Mouse (Mus musculus): Measurements from ENCODE around the gene Syt17. TPM values are rescaled to one million over a fixed set of nuclear protein-coding genes. Genes with fewer than 3 reads are reported as not detected.
A peak's percentile ranks its signal among the peaks of the same experiment; 100 is the strongest.

The Syt17 gene
- polyA plus RNA-seq (2016; fragmentation: Nextera tagmentation; extraction: Ambion mirVana) = 0.74 and 1.3 TPM in 2 replicates

GRCm38 (mm10) chr7:118448134-118448967, at the start of gene Syt17:
Gene Syt17 (minus strand): TSS chr7:118448222.
- H3K4me3 ChIP-seq = peak within 1 kb of the TSS; percentile 73
- peak; percentile 88 for DNase-seq (ENCODE audit: low spot score)
- H3K36me3 ChIP-seq = no peaks in the 10 kb centered on the region
- peak within 1 kb of the TSS; percentile 64 for H3K27ac ChIP-seq
- peaks cover 22% of the 10 kb centered on the region for H3K4me1 ChIP-seq
- 1% methylated on average over 52 of the region's 58 CpGs for WGBS
- H3K9me3 ChIP-seq = no peaks in the 10 kb centered on the region
- H3K27me3 ChIP-seq (ENCODE audit: insufficient read depth, poor library complexity, severe bottlenecking) = peaks cover 62% of the 10 kb centered on the region

GRCm38 (mm10) chr7:118494892-118495579, 47.0 kb upstream of the Syt17 start:
- Histone ChIP-seq H3K4me1 (peaks cover 21% of the 10 kb centered on the region), H3K36me3 (peaks cover 5% of the 10 kb centered on the region; the same call in 1 of the 2 replicates), H3K27me3 (ENCODE audit: insufficient read depth, poor library complexity, severe bottlenecking) (peaks cover 24% of the 10 kb centered on the region), H3K4me3 (no peak overlapping the region), H3K9me3 (no peaks in the 10 kb centered on the region), H3K27ac (no peak overlapping the region)
- WGBS = 75% methylated on average over 4 of the region's 4 CpGs
- no peak for DNase-seq (ENCODE audit: low spot score)

GRCm38 (mm10) chr7:118493892-118494291, 45.9 kb upstream of the Syt17 start:
- WGBS = 76% methylated on average over 9 of the region's 9 CpGs
- Histone ChIP-seq H3K4me1 (peaks cover 28% of the 10 kb centered on the region), H3K4me3 (no peak overlapping the region), H3K36me3 (peaks cover 15% of the 10 kb centered on the region; the same call in 1 of the 2 replicates), H3K27ac (no peak overlapping the region), H3K9me3 (no peaks in the 10 kb centered on the region), H3K27me3 (ENCODE audit: insufficient read depth, poor library complexity, severe bottlenecking) (peaks cover 35% of the 10 kb centered on the region)
- DNase-seq (ENCODE audit: low spot score) = no peak

GRCm38 (mm10) chr7:118491431-118492147, 43.6 kb upstream of the Syt17 start, which contains the start of gene Itpripl2:
Gene Itpripl2 (minus strand): TSS chr7:118491975.
- DNase-seq (ENCODE audit: low spot score) = peak; percentile 88
- peaks cover 43% of the 10 kb centered on the region for H3K27me3 ChIP-seq (ENCODE audit: insufficient read depth, poor library complexity, severe bottlenecking)
- peaks cover 15% of the 10 kb centered on the region; the same call in 1 of the 2 replicates for H3K36me3 ChIP-seq
- H3K4me1 ChIP-seq = peaks cover 35% of the 10 kb centered on the region
- peak within 1 kb of the TSS; percentile 94 for H3K27ac ChIP-seq
- H3K4me3 ChIP-seq = peak within 1 kb of the TSS; percentile 81
- no peaks in the 10 kb centered on the region for H3K9me3 ChIP-seq
- WGBS = under 1% methylated on average over 54 of the region's 55 CpGs

GRCm38 (mm10) chr7:118490666-118491430, 42.8 kb upstream of the Syt17 start:
- Histone ChIP-seq H3K9me3 (no peaks in the 10 kb centered on the region), H3K27me3 (ENCODE audit: insufficient read depth, poor library complexity, severe bottlenecking) (peaks cover 43% of the 10 kb centered on the region), H3K4me1 (peaks cover 35% of the 10 kb centered on the region), H3K4me3 (peak overlapping the region; percentile 81), H3K27ac (peak overlapping the region; percentile 94), H3K36me3 (peaks cover 15% of the 10 kb centered on the region; the same call in 1 of the 2 replicates)
- peak; percentile 78 for DNase-seq (ENCODE audit: low spot score)
- 3% methylated on average over 65 of the region's 67 CpGs for WGBS

GRCm38 (mm10) chr7:118489706-118490665, 42.0 kb upstream of the Syt17 start:
- peaks cover 35% of the 10 kb centered on the region for H3K4me1 ChIP-seq
- peak overlapping the region; percentile 81 for H3K4me3 ChIP-seq
- H3K9me3 ChIP-seq = no peaks in the 10 kb centered on the region
- H3K27me3 ChIP-seq (ENCODE audit: insufficient read depth, poor library complexity, severe bottlenecking) = peaks cover 43% of the 10 kb centered on the region
- H3K27ac ChIP-seq = peak overlapping the region; percentile 94; the same call in 1 of the 2 replicates
- H3K36me3 ChIP-seq = peaks cover 15% of the 10 kb centered on the region; the same call in 1 of the 2 replicates
- no peak for DNase-seq (ENCODE audit: low spot score)
- 20% methylated on average over 57 of the region's 57 CpGs for WGBS

GRCm38 (mm10) chr7:118488060-118488664, 40.1 kb upstream of the Syt17 start:
- H3K4me3 ChIP-seq = peak overlapping the region; percentile 5; the same call in 1 of the 2 replicates
- H3K4me1 ChIP-seq = peaks cover 35% of the 10 kb centered on the region
- no peaks in the 10 kb centered on the region for H3K9me3 ChIP-seq
- no peak overlapping the region for H3K27ac ChIP-seq
- WGBS = 31% methylated on average over 8 of the region's 8 CpGs
- H3K36me3 ChIP-seq = peaks cover 15% of the 10 kb centered on the region; the same call in 1 of the 2 replicates
- DNase-seq (ENCODE audit: low spot score) = no peak
- peaks cover 43% of the 10 kb centered on the region for H3K27me3 ChIP-seq (ENCODE audit: insufficient read depth, poor library complexity, severe bottlenecking)

GRCm38 (mm10) chr7:118486917-118487316, 38.9 kb upstream of the Syt17 start:
- Histone ChIP-seq H3K27ac (no peak overlapping the region), H3K36me3 (peaks cover 15% of the 10 kb centered on the region; the same call in 1 of the 2 replicates), H3K4me3 (no peak overlapping the region), H3K4me1 (peaks cover 33% of the 10 kb centered on the region), H3K27me3 (ENCODE audit: insufficient read depth, poor library complexity, severe bottlenecking) (peaks cover 33% of the 10 kb centered on the region), H3K9me3 (no peaks in the 10 kb centered on the region)
- WGBS = 51% methylated on average over 5 of the region's 5 CpGs
- DNase-seq (ENCODE audit: low spot score) = no peak

GRCm38 (mm10) chr7:118483996-118484395, 36.0 kb upstream of the Syt17 start:
- peaks cover 9% of the 10 kb centered on the region for H3K27me3 ChIP-seq (ENCODE audit: insufficient read depth, poor library complexity, severe bottlenecking)
- 93% methylated on average over 1 of the region's 1 CpGs for WGBS
- no peaks in the 10 kb centered on the region for H3K36me3 ChIP-seq
- no peak for DNase-seq (ENCODE audit: low spot score)
- no peaks in the 10 kb centered on the region for H3K9me3 ChIP-seq
- H3K4me3 ChIP-seq = no peak overlapping the region
- H3K4me1 ChIP-seq = peaks cover 12% of the 10 kb centered on the region
- H3K27ac ChIP-seq = no peak overlapping the region

GRCm38 (mm10) chr7:118482001-118482400, 34.0 kb upstream of the Syt17 start:
- H3K27ac ChIP-seq = no peak overlapping the region
- H3K4me3 ChIP-seq = no peak overlapping the region
- no peak for DNase-seq (ENCODE audit: low spot score)
- 86% methylated on average over 2 of the region's 2 CpGs for WGBS
- no peaks in the 10 kb centered on the region for H3K9me3 ChIP-seq
- no peaks in the 10 kb centered on the region for H3K36me3 ChIP-seq
- peaks cover 7% of the 10 kb centered on the region for H3K4me1 ChIP-seq
- H3K27me3 ChIP-seq (ENCODE audit: insufficient read depth, poor library complexity, severe bottlenecking) = no peaks in the 10 kb centered on the region

Measured in heart, embryonic 10.5 days (tissue).